Mouse (Mus musculus) kidney, adult 10 weeks (tissue): ENCODE data around the gene Rmdn3. TPM values are rescaled to one million over a fixed set of nuclear protein-coding genes. Genes with fewer than 3 reads are reported as not detected.

Experiments
- polyA plus RNA-seq: library from polyadenylated mRNA; stranded (reverse); fragments of 350-450 nt; fragmentation: Illumina TruSeq; extraction: RNeasy Lipid Tissue Mini Kit (QIAGEN cat#74804); gene quantifications from one replicate; pipeline ENCODE4 v1.2.3, GENCODE M21; 2014; ENCODE audit warnings: low read depth, low replicate concordance

The Rmdn3 gene
- 42.6 TPM for polyA plus RNA-seq

GRCm38 (mm10) chr2:119156681-119157572 is at the start of gene Rmdn3:
Gene Rmdn3, minus strand, starts transcription at chr2:119157034.

DNA sequence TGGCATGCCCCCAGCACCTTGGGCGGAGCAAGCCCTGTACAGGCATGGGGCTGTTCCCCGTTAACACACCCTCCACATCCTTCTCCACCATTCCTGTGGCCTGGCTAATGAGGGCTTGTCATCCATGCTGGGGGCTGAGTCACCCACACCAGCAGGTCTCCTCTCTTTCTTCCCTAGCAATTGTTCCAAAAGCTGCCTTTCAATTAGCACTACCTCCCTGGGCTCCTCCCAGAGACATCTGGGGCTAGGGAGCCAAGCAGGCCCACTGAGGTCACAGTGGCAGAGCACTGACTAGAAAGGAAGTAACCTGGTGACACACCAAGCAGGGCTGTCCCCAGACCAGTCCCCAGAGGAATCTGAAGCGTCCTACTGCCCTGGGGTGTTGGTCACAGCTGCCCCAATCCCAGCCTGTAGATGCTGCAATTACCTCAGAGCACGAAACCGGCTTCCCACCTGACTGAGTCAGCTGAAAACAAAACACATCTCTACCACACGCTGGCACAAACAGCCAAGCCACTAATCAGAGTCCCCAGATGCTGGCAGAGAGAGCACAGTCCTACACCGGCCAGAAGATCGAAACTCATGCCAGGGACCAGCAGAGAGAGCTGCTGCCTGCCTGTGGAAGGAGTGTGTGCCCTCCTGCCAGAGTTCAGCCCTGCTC is 17.3 kb upstream of the Rmdn3 start, which contains the start of gene Gm14137:
TSS of gene Gm14137 (plus strand) at position 519 of the 661 bp plus-strand sequence.

DNA sequence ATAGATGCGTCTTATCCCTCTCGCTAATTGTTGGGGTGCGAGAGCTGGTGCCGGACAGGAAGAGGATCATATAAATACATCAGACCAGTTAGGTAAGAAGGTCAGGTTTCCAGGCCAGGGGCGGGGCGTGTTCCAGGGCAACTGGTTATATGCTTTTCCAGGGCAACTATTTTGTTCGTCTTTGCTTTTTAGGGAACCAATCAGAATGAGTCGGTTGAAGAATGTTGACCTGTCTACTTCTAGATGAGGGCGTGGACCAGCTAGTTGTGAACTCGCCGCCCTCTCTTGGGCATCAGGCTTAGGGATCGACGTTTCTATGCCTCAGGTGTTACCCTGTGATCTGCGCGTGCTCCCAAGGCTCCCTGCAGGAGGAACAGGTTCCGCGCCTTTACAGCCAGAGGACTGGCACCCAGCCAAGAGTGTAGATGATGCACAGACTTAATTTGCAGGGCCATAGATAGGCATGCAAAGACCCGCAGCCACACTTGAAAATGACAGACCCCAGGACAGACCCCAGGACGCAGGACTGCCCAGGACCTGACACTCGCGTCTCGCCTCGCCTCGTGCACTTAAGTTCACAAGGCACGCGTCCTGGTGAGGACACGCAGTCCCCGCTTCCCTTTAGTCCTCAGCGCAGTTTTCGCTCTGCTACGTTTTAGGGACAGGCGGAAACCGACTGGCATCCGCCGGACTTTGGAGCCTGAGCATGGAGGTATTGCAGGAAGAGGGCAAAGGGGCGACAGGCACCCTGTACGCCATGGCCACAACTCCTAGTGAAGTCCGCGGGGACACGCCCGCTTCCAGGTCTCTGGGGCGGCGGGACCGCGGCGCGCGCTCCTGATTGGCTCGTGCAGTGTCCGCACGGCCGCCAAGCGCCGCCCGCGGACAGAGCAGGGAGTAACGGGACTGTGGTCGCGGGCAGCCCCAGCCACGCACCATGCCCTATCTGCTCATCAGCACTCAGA is 10.3 kb upstream of the Rmdn3 start, which contains the start of gene Gchfr:
TSS of gene Gchfr (plus strand) at position 873 of the 965 bp plus-strand sequence.

GRCm38 (mm10) chr2:119112438-119113112 is 44.3 kb downstream of the Rmdn3 start, which contains the start of gene Rad51:
Gene Rad51, plus strand, starts transcription at chr2:119112793.

Other genes with a start within 250 kb of the Rmdn3 start
- gene Chst14, start 230.5 kb downstream of the Rmdn3 start, polyA plus RNA-seq, result 1.2 TPM
- gene Ccdc32, start 127.6 kb downstream of the Rmdn3 start, polyA plus RNA-seq, result 11.6 TPM
- gene Rpusd2, start 122.2 kb downstream of the Rmdn3 start, polyA plus RNA-seq, result 3.2 TPM
- 0.20 TPM for gene Knl1, start 109.9 kb downstream of the Rmdn3 start, polyA plus RNA-seq
- gene Rad51, start 44.2 kb downstream of the Rmdn3 start, polyA plus RNA-seq, result 0.69 TPM
- not detected for gene Gchfr, start 10.7 kb upstream of the Rmdn3 start, polyA plus RNA-seq
- not detected for gene Gm14137, start 17.5 kb upstream of the Rmdn3 start, polyA plus RNA-seq
- 3.5 TPM for gene Zfyve19, start 51.6 kb upstream of the Rmdn3 start, polyA plus RNA-seq
- 1.9 TPM for gene Dnajc17, start 51.8 kb upstream of the Rmdn3 start, polyA plus RNA-seq
- 1.1 TPM for gene Ppp1r14d, start 72.9 kb upstream of the Rmdn3 start, polyA plus RNA-seq
- gene Spint1, start 80.3 kb upstream of the Rmdn3 start, polyA plus RNA-seq, result 14.7 TPM
- gene Rhov, start 114.2 kb upstream of the Rmdn3 start, polyA plus RNA-seq, result 0.44 TPM
- 0.20 TPM for gene Vps18, start 131.7 kb upstream of the Rmdn3 start, polyA plus RNA-seq
- 0.28 TPM for gene Dll4, start 168.8 kb upstream of the Rmdn3 start, polyA plus RNA-seq
- gene Chac1, start 194.2 kb upstream of the Rmdn3 start, polyA plus RNA-seq, result 0.28 TPM